In the genomic region with DNA sequence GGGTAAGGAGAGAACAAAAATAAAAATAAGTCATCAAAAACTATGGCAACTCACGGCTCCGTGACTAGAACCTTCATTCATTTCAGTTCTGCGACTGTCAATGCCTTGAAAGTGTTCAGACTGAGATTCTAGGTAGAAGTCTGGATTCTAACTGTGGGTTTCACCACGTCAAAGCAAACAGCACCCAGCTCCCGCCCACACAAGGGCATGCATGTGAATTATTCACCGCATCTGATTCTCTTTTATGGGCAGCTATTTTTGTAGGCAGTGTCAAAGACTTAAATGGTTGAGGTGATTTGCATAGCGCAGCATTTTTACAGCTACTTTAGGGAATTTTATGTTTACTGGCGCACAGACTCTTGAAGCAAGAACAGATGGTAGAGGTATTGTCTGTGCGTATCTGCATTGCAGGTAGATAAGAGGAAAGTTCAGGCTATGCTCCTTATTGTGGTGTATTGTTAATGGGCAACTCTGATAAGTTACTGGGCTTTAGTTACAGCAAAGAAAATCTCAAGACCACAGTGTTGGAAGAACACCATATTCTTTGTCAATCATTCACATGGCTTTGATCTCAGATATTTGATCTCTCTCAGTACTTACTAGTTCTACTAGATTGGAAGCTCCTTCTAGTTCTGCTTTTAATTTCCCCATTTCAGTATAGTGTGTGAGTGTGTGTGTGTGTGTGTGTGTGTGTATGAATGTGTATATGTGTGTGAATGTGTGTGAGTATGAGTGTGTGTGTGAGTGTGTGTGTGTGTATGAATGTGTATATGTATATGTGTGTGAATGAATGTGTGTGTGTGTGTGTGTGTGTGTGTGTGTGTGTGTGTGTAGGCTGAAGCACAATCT, we compare ENCODE assay signal across 18 mouse cellular contexts. TPM values are rescaled to one million over a fixed set of nuclear protein-coding genes. Genes with fewer than 3 reads are reported as not detected.
DNase-seq lines count a peak whose midpoint lies in the region; ATAC-seq and TF ChIP-seq lines count a peak whose summit lies in the region.
"Had no signal": no experiment of that assay in that cellular context is flagged by ENCODE, and none has a peak within 500 bp of the region (broad histone marks: within the 10 kb centered on the region; RNA-seq: fewer than 3 reads in every experiment).

Gene Gm33543 (minus strand): TSS at position 142 of the 849 bp plus-strand sequence.

- H3K27me3 ChIP-seq in intestine, postnatal 0 days (replicated peaks; ENCODE audit: control insufficient read depth, insufficient read depth, low read length) = no peaks in the 10 kb centered on the region
- H3K27me3 ChIP-seq: embryonic facial prominence, embryonic 12.5 days; hindbrain, embryonic 15.5 days; neural tube, embryonic 13.5 days had no signal

- no peak within 1 kb of the TSS for H3K4me3 ChIP-seq in intestine, postnatal 0 days (ENCODE audit: low read depth, low read length)
- H3K4me3 ChIP-seq: embryonic facial prominence, embryonic 12.5 days; hindbrain, embryonic 15.5 days; neural tube, embryonic 13.5 days had no signal

- TF ChIP-seq CTCF in intestine, postnatal 0 days (IDR thresholded peaks at IDR 0.05; ENCODE audit: low read depth) = no peak

- no peak for ATAC-seq in intestine, postnatal 0 days

- no peaks in the 10 kb centered on the region for H3K36me3 ChIP-seq in intestine, postnatal 0 days (ENCODE audit: control insufficient read depth, insufficient read depth)
- H3K36me3 ChIP-seq: embryonic facial prominence, embryonic 12.5 days; G1E; hindbrain, embryonic 15.5 days; neural tube, embryonic 13.5 days had no signal

- DNase-seq in A20 (ENCODE audit: low read depth, low spot score) = peak; percentile 77
- peak; percentile 17 to 26 for DNase-seq in B cell, adult 2 months
- DNase-seq in induced T-regulatory cell, adult 2 months (ENCODE audit: low read depth) = peak; percentile 67
- peak; percentile 55 for DNase-seq in kidney, postnatal 14 days
- DNase-seq in ovary, postnatal 14 days (ENCODE audit: low spot score) = no peak
- DNase-seq in layer of hippocampus, postnatal 36 days = no peak
- DNase-seq in left cerebral cortex, adult 18-20 months (ENCODE audit: low spot score in 2 of 2) = no peak
- DNase-seq: heart, adult 18-20 months; midbrain, embryonic 14.5 days had no signal

- no peak within 1 kb of the TSS for H3K27ac ChIP-seq in intestine, postnatal 0 days (ENCODE audit: low read depth, low read length)
- H3K27ac ChIP-seq: embryonic facial prominence, embryonic 12.5 days; hindbrain, embryonic 15.5 days; liver, embryonic 14.5 days; neural tube, embryonic 13.5 days had no signal

- 64% methylated on average over 9 of the region's 9 CpGs for WGBS in intestine, postnatal 0 days

- no peak within 1 kb of the TSS for H3K9ac ChIP-seq in intestine, postnatal 0 days (ENCODE audit: low read depth, low read length)
- H3K9ac ChIP-seq: embryonic facial prominence, embryonic 12.5 days; hindbrain, embryonic 15.5 days; liver, embryonic 14.5 days; neural tube, embryonic 13.5 days had no signal

- no peaks in the 10 kb centered on the region for H3K9me3 ChIP-seq in intestine, postnatal 0 days (ENCODE audit: control insufficient read depth)
- H3K9me3 ChIP-seq: embryonic facial prominence, embryonic 12.5 days; G1E; hindbrain, embryonic 15.5 days; neural tube, embryonic 13.5 days had no signal

- H3K4me2 ChIP-seq in intestine, postnatal 0 days (replicated peaks; ENCODE audit: low read depth) = no peak within 1 kb of the TSS
- H3K4me2 ChIP-seq: embryonic facial prominence, embryonic 12.5 days; hindbrain, embryonic 15.5 days; neural tube, embryonic 13.5 days had no signal

- no peaks in the 10 kb centered on the region for H3K4me1 ChIP-seq in intestine, postnatal 0 days (replicated peaks; ENCODE audit: control insufficient read depth, insufficient read depth, low read length)
- H3K4me1 ChIP-seq: embryonic facial prominence, embryonic 12.5 days; hindbrain, embryonic 15.5 days had no signal

RNA-seq across cellular contexts. Expression of gene Gm33543, which starts in this region (rescaled TPM):
- polyA plus RNA-seq in intestine, postnatal 0 days (2015; fragmentation: Nextera tagmentation; extraction: Ambion mirVana) = not detected in 2 replicates
- not detected for total RNA-seq in layer of hippocampus, postnatal 36 days (2021)
- under 1 TPM in 1 of 2 experiments, not detected in 1; 0.42 TPM for total RNA-seq in left cerebral cortex, adult 18-20 months (2021)
- total RNA-seq: layer of hippocampus, adult 8-10 months; left cerebral cortex, postnatal 14 days had no signal
- polyA plus RNA-seq: embryonic facial prominence, embryonic 12.5 days; frontal cortex, adult 2 months; G1E; hindbrain, embryonic 15.5 days; liver, embryonic 14.5 days; midbrain, embryonic 14.5 days; neural tube, embryonic 13.5 days had no signal

Comparison
In these comparisons a context has a peak if more than half of its experiments do, and no peak if none do; other contexts are left out.
1. DNase-seq: peak in A20 (single experiment), B cell, adult 2 months (2 of 2), induced T-regulatory cell, adult 2 months (single experiment) and kidney, postnatal 14 days (single experiment); none in ovary, postnatal 14 days (single experiment), layer of hippocampus, postnatal 36 days (0 of 2) and left cerebral cortex, adult 18-20 months (0 of 2).